Mouse (Mus musculus) hindlimb bud, embryonic 11.5 days (tissue): ENCODE measurements around the gene Plekho1.

ENCODE experiments used
- DNase-seq: peaks from one replicate; pipeline ENCODE4 v3.0.0-alpha.2; 2012; ENCODE audit warnings: low read depth, low spot score; ENCODE audit errors: extremely low spot score

The Plekho1 gene

GRCm38 (mm10) chr3:96012805-96013204 is 17.0 kb upstream of the Plekho1 start:
- no peak for DNase-seq

- DNase-seq, result no peak
Observed at GRCm38 (mm10) chr3:96008463-96008862, 12.7 kb upstream of the Plekho1 start.

- DNase-seq, result no peak
Observed at GRCm38 (mm10) chr3:96001560-96001959, 5.8 kb upstream of the Plekho1 start.

GRCm38 (mm10) chr3:96000921-96001501 is 5.2 kb upstream of the Plekho1 start:
- DNase-seq, result no peak

GRCm38 (mm10) chr3:96000080-96000632 is 4.4 kb upstream of the Plekho1 start:
- no peak for DNase-seq

GRCm38 (mm10) chr3:95999308-96000079 is 3.7 kb upstream of the Plekho1 start:
- DNase-seq, result no peak

GRCm38 (mm10) chr3:95997203-95997721 is 1.5 kb upstream of the Plekho1 start:
- no peak for DNase-seq

- no peak for DNase-seq
Observed at GRCm38 (mm10) chr3:95996451-95997073, 761 bp upstream of the Plekho1 start.

GRCm38 (mm10) chr3:95994975-95995801 is 613 bp downstream of the Plekho1 start:
- DNase-seq, result no peak

- no peak for DNase-seq
Observed at GRCm38 (mm10) chr3:95994381-95994846, 1.4 kb downstream of the Plekho1 start.

GRCm38 (mm10) chr3:95993881-95994280 is 1.9 kb downstream of the Plekho1 start:
- no peak for DNase-seq

GRCm38 (mm10) chr3:95992990-95993603 is 2.7 kb downstream of the Plekho1 start:
- no peak for DNase-seq

- no peak for DNase-seq
Observed at GRCm38 (mm10) chr3:95990413-95990941, 5.3 kb downstream of the Plekho1 start.

GRCm38 (mm10) chr3:95988969-95989368 is 6.8 kb downstream of the Plekho1 start:
- no peak for DNase-seq

- no peak for DNase-seq
Observed at GRCm38 (mm10) chr3:95988138-95988537, 7.7 kb downstream of the Plekho1 start.

GRCm38 (mm10) chr3:95987386-95988110 is 8.3 kb downstream of the Plekho1 start:
- DNase-seq, result no peak

- no peak for DNase-seq
Observed at GRCm38 (mm10) chr3:95986984-95987383, 8.8 kb downstream of the Plekho1 start.

GRCm38 (mm10) chr3:95986001-95986622 is 9.7 kb downstream of the Plekho1 start:
- no peak for DNase-seq
